8 mouse cellular contexts compared by ENCODE assay signal in the genomic region with DNA sequence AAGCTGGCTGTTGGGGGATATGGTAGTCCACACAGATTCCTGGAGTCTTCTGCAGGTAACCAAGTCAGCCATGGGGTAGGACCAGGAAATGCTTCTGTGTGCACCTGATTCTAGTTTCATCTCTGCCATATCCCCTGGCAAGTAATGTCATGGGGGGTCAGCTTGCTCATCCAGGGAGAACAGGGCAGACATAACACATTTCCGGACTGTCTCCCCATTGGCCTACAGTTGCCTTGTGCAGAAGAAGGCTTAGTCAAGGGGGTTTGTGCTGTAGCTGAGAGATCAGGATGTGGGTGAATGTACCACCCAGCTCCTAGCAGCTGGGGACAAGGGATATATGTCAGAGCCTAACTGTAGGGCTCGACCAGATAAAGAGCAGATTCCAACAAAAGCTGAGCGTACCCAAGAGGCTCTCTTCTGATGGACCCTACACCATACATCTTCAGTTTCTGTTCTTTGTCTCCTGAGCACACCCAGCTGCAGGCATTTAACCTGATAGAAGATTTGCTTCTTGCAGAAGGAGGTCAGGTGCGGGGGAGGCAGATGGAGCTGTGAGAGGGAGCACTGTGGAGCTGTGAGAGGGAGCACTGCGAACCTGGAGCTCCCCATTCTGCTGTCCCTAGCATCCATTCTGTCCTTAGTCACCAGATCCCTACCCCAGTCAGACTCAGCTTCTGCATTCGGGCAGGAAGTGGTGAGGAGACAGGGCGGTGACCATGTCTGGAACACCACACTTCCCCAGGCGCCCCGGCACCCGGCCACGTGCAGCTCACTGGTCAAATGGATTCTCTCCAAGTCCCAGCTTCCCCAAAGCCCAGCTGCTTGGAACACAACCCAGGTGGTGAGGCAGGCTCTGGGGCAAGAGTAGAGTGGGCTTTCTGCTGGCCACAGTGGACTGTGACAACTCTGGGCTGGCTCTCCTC.
A peak's percentile ranks its signal among the peaks of the same experiment; 100 is the strongest.
DNase-seq lines count a peak whose midpoint lies in the region; ATAC-seq and TF ChIP-seq lines count a peak whose summit lies in the region.

No protein-coding gene starts in this region.

- intact Hi-C loops in left cerebral cortex, postnatal 14 days (cut with DNase I) = loop anchor here (5.0 kb wide), 1 partner anchor 89 kb away; a partner anchor contains a TSS

- H3K27me3 ChIP-seq in midbrain, postnatal 0 days (ENCODE audit: insufficient read depth, low read length) = no peaks in the 10 kb centered on the region
- H3K27me3 ChIP-seq in midbrain, embryonic 13.5 days = peaks cover 14% of the 10 kb centered on the region; the same call in 1 of the 2 replicates
- H3K27me3 ChIP-seq in heart, embryonic 15.5 days = no peaks in the 10 kb centered on the region
- peaks cover 10% of the 10 kb centered on the region for H3K27me3 ChIP-seq in megakaryocyte, embryonic 14.5 days (replicated peaks)

- H3K27ac ChIP-seq in midbrain, postnatal 0 days (ENCODE audit: low read depth, low read length) = no peak overlapping the region
- no peak overlapping the region for H3K27ac ChIP-seq in midbrain, embryonic 13.5 days
- H3K27ac ChIP-seq in brown adipose tissue, adult 24 weeks (replicated peaks; ENCODE audit: low read depth, low read length) = peak overlapping the region; percentile 71
- H3K27ac ChIP-seq in heart, embryonic 15.5 days = peak overlapping the region; percentile 85

- 84% methylated on average over 11 of the region's 11 CpGs for WGBS in midbrain, postnatal 0 days
- WGBS in midbrain, embryonic 13.5 days = 89% methylated on average over 11 of the region's 11 CpGs
- 47% methylated on average over 11 of the region's 11 CpGs for WGBS in heart, embryonic 15.5 days

- no peak for ATAC-seq in midbrain, postnatal 0 days (ENCODE audit: low FRiP score)
- ATAC-seq in midbrain, embryonic 13.5 days = no peak
- peak; percentile 54 for ATAC-seq in heart, embryonic 15.5 days (replicated peaks; ENCODE audit: insufficient number of reproducible peaks, insufficient read depth, low FRiP score, low read depth)
- ATAC-seq in cerebellum, adult (ENCODE audit: insufficient number of reproducible peaks, low FRiP score, low TSS enrichment) = no peak

- no peaks in the 10 kb centered on the region for H3K9me3 ChIP-seq in midbrain, postnatal 0 days (ENCODE audit: low read length)
- H3K9me3 ChIP-seq in midbrain, embryonic 13.5 days = no peaks in the 10 kb centered on the region
- H3K9me3 ChIP-seq in heart, embryonic 15.5 days (replicated peaks) = no peaks in the 10 kb centered on the region
- H3K9me3 ChIP-seq in megakaryocyte, embryonic 14.5 days = no peaks in the 10 kb centered on the region

- H3K4me1 ChIP-seq in midbrain, postnatal 0 days (ENCODE audit: insufficient read depth, low read length) = no peaks in the 10 kb centered on the region
- peaks cover 14% of the 10 kb centered on the region for H3K4me1 ChIP-seq in midbrain, embryonic 13.5 days (replicated peaks)
- H3K4me1 ChIP-seq in brown adipose tissue, adult 24 weeks (ENCODE audit: control insufficient read depth, insufficient read depth, insufficient read length, low read length) = peaks cover 46% of the 10 kb centered on the region
- peaks cover 58% of the 10 kb centered on the region for H3K4me1 ChIP-seq in heart, embryonic 15.5 days (replicated peaks)
- H3K4me1 ChIP-seq in megakaryocyte, embryonic 14.5 days = peaks cover 72% of the 10 kb centered on the region

- no peak overlapping the region for H3K9ac ChIP-seq in midbrain, postnatal 0 days (replicated peaks; ENCODE audit: low read length, poor library complexity, severe bottlenecking)
- no peak overlapping the region for H3K9ac ChIP-seq in midbrain, embryonic 13.5 days (replicated peaks)
- H3K9ac ChIP-seq in heart, embryonic 15.5 days = no peak overlapping the region

- no peaks in the 10 kb centered on the region for H3K36me3 ChIP-seq in midbrain, postnatal 0 days (ENCODE audit: insufficient read depth, low read length)
- H3K36me3 ChIP-seq in midbrain, embryonic 13.5 days = no peaks in the 10 kb centered on the region
- H3K36me3 ChIP-seq in heart, embryonic 15.5 days = no peaks in the 10 kb centered on the region
- no peaks in the 10 kb centered on the region for H3K36me3 ChIP-seq in megakaryocyte, embryonic 14.5 days (replicated peaks; ENCODE audit: low read length)

- DNase-seq in midbrain, postnatal 0 days (ENCODE audit: low spot score) = peak; percentile 43
- peak; percentile 70 to 79 for DNase-seq in left cerebral cortex, postnatal 14 days (ENCODE audit: low spot score in 2 of 2)
- peak; percentile 54 for DNase-seq in thymus, postnatal 0 days (ENCODE audit: low spot score)

- no peak overlapping the region for H3K4me2 ChIP-seq in midbrain, postnatal 0 days (ENCODE audit: low read depth, low read length, poor library complexity, severe bottlenecking)
- no peak overlapping the region for H3K4me2 ChIP-seq in midbrain, embryonic 13.5 days (replicated peaks)
- H3K4me2 ChIP-seq in heart, embryonic 15.5 days = peak overlapping the region; percentile 8; the same call in 1 of the 2 replicates

- no peak for TF ChIP-seq CTCF in midbrain, postnatal 0 days (IDR thresholded peaks at IDR 0.05)

- no peak overlapping the region for H3K4me3 ChIP-seq in midbrain, postnatal 0 days (ENCODE audit: low read depth, low read length)
- no peak overlapping the region for H3K4me3 ChIP-seq in midbrain, embryonic 13.5 days (replicated peaks)
- no peak overlapping the region for H3K4me3 ChIP-seq in brown adipose tissue, adult 24 weeks (ENCODE audit: insufficient read depth, low read depth, low read length)
- no peak overlapping the region for H3K4me3 ChIP-seq in heart, embryonic 15.5 days
- H3K4me3 ChIP-seq in megakaryocyte, embryonic 14.5 days (replicated peaks) = peak overlapping the region; percentile 68

Comparison
In these comparisons a context has a peak if more than half of its experiments do, and no peak if none do; other contexts are left out.
1. H3K27ac ChIP-seq: peak in brown adipose tissue, adult 24 weeks (single experiment) and heart, embryonic 15.5 days (single experiment); none in midbrain, postnatal 0 days (single experiment) and midbrain, embryonic 13.5 days (single experiment).
2. Peak in every context shown above with its lines, with median percentiles within 50 percentile points of each other: DNase-seq.